ENCODE assay signal across 8 mouse cellular contexts in genomic region chr3:84333400-84334349, GRCm38 (mm10). TPM values are rescaled to one million over a fixed set of nuclear protein-coding genes. Genes with fewer than 3 reads are reported as not detected.
DNase-seq lines count a peak whose midpoint lies in the region; ATAC-seq and TF ChIP-seq lines count a peak whose summit lies in the region.

No protein-coding gene starts in this region.

- peak; percentile 65 for TF ChIP-seq CTCF in ES-Bruce4 (IDR thresholded peaks at IDR 0.05; ENCODE audit: low read depth, low read length)
- TF ChIP-seq CTCF in cortical plate, adult 2 months (IDR thresholded peaks at IDR 0.05; ENCODE audit: extremely low read depth, insufficient read depth, low read length), result peak; percentile 34; the same call in 1 of the 2 replicates

- no peak for TF ChIP-seq POLR2A in ES-Bruce4 (IDR thresholded peaks at IDR 0.05; ENCODE audit: insufficient read depth, low read length)
- TF ChIP-seq POLR2A in cortical plate, adult 2 months (IDR thresholded peaks at IDR 0.05; ENCODE audit: extremely low read depth, insufficient read depth, low read length), result no peak

- no peaks in the 10 kb centered on the region for H3K27me3 ChIP-seq in ES-Bruce4 (ENCODE audit: control insufficient read depth, insufficient read depth, low read length, poor library complexity, severe bottlenecking)

- TF ChIP-seq EP300 in ES-Bruce4 (IDR thresholded peaks at IDR 0.05; ENCODE audit: insufficient read depth, low read depth, low read length), result no peak

- H3K9me3 ChIP-seq in ES-Bruce4 (replicated peaks; ENCODE audit: control insufficient read depth, insufficient read depth, low read length, poor library complexity, severe bottlenecking), result no peaks in the 10 kb centered on the region

- no peak for ATAC-seq in erythroblast, adult 5-6 weeks (replicated peaks; ENCODE audit: low FRiP score, poor library complexity, severe bottlenecking)

- no peaks in the 10 kb centered on the region for H3K4me1 ChIP-seq in ES-Bruce4 (ENCODE audit: control insufficient read depth, insufficient read depth, low read length)
- H3K4me1 ChIP-seq in cortical plate, adult 2 months (ENCODE audit: control insufficient read depth, insufficient read depth, low read length), result no peaks in the 10 kb centered on the region

- H3K4me3 ChIP-seq in ES-Bruce4 (ENCODE audit: low read depth, low read length), result peak overlapping the region; percentile 25
- H3K4me3 ChIP-seq in cortical plate, adult 2 months (ENCODE audit: insufficient read depth, low read length), result no peak overlapping the region

- H3K9ac ChIP-seq in ES-Bruce4 (ENCODE audit: low read depth, poor library complexity, severe bottlenecking), result no peak overlapping the region

- intact Hi-C loops in heart, postnatal 10 days (cut with DNase I), result loop anchor here (2.0 kb wide), 1 partner anchor 19 kb away; no protein-coding TSS in a partner anchor

- peak; percentile 79 for DNase-seq in A20 (ENCODE audit: low read depth, low spot score)
- peak; percentile 55 to 69 for DNase-seq in heart, postnatal 10 days
- peak; percentile 77 to 83 for DNase-seq in kidney, postnatal 4 days
- DNase-seq in lung, postnatal 10 days, result peak; percentile 86
- peak; percentile 78 for DNase-seq in retina, embryonic 14.5 days (ENCODE audit: low spot score)

- H3K36me3 ChIP-seq in ES-Bruce4 (ENCODE audit: control insufficient read depth, insufficient read depth, low read length, poor library complexity, severe bottlenecking), result no peaks in the 10 kb centered on the region

- no peak overlapping the region for H3K27ac ChIP-seq in ES-Bruce4 (ENCODE audit: insufficient read depth, low read length)
- no peak overlapping the region for H3K27ac ChIP-seq in cortical plate, adult 2 months (ENCODE audit: insufficient read depth, low read length)

RNA-seq across cellular contexts. Expression of gene Trim2, which starts 27.0 kb away (rescaled TPM):
- 11.4 and 12.8 TPM in 2 replicates for polyA plus RNA-seq in ES-Bruce4 (2011; ENCODE audit: insufficient read depth, insufficient read length, low read depth, missing spikeins)
- polyA plus RNA-seq in cortical plate, adult 2 months (2012; rRNA removed), result 87.4 and 101 TPM in 2 replicates
- total RNA-seq in heart, postnatal 10 days (2021), result 1 to 10 TPM; 9.1 to 9.9 TPM
- 1.9 and 3.8 TPM in 2 replicates for total RNA-seq in erythroblast, adult 5-6 weeks (2015; ENCODE audit: low replicate concordance)
- total RNA-seq in erythroblast, adult 5-6 weeks (2017; ENCODE audit: low replicate concordance), result 4.3 and 4.5 TPM in 2 replicates
